Mouse (Mus musculus) layer of hippocampus, adult 2 months (tissue): Measurements from ENCODE around the gene Gm13871. TPM values are rescaled to one million over a fixed set of nuclear protein-coding genes. Genes with fewer than 3 reads are reported as not detected.
"Not testable (repeated sequence)": the region's sequence is repeated elsewhere in the genome, so short reads cannot be mapped to it uniquely, and the experiment has no call there.

Experiments
- DNase-seq, 2 experiments: peaks; one replicate each; pipeline ENCODE4 v3.0.0; 2022; ENCODE audit warnings: low spot score in 2 of 2
- H3K27ac ChIP-seq: fragments of 200-600 bp; 2 replicates; pipeline ENCODE4 v1.8.1; 2022
- H3K4me3 ChIP-seq: fragments of 200-600 bp; 2 replicates; pipeline ENCODE4 v1.8.1; 2022; ENCODE audit warnings: mild to moderate bottlenecking
- CTCF ChIP-seq: fragments of 200-600 bp; conservative IDR thresholded peaks from 2 replicates; pipeline ENCODE4 v1.8.1; 2022; ENCODE audit warnings: antibody characterized with exemption, mild to moderate bottlenecking, moderate library complexity
- long read RNA-seq, 2 experiments: library from polyadenylated mRNA; stranded (forward); transcript quantifications; one replicate each; pipeline ENCODE4 v2.0.0; 2021; ENCODE audit warnings: borderline mapping rate in 2 of 2
- total RNA-seq, 2 experiments: library from RNA; stranded (reverse); gene quantifications; 2 replicates each; pipeline ENCODE4 v1.2.3; 2021

Gene Gm13871
- total RNA-seq, result not detected
- long read RNA-seq, experiment 1, result 0 reads
- long read RNA-seq, experiment 2, result 0 reads

GRCm38 (mm10) chr4:73905853-73906252 is at the start of gene Gm13871:
Gene Gm13871, minus strand, starts transcription at chr4:73905953.
- H3K27ac ChIP-seq, DNase-seq, H3K4me3 ChIP-seq: not testable (repeated sequence)

- no peak within 1 kb of the TSS for H3K27ac ChIP-seq
- H3K4me3 ChIP-seq, result no peak within 1 kb of the TSS
- no peak for DNase-seq
- TF ChIP-seq CTCF, result no peak
Measured at GRCm38 (mm10) chr4:73950375-73950896, 44.7 kb upstream of the Gm13871 start, which contains the start of gene 2310002L09Rik. Gene 2310002L09Rik, minus strand, starts transcription at chr4:73950846.

- DNase-seq, H3K27ac ChIP-seq, H3K4me3 ChIP-seq: not testable (repeated sequence)
Measured at GRCm38 (mm10) chr4:73920660-73921059, 14.9 kb upstream of the Gm13871 start, which contains the start of gene Gm11756. Gene Gm11756, minus strand, starts transcription at chr4:73920760.

DNA sequence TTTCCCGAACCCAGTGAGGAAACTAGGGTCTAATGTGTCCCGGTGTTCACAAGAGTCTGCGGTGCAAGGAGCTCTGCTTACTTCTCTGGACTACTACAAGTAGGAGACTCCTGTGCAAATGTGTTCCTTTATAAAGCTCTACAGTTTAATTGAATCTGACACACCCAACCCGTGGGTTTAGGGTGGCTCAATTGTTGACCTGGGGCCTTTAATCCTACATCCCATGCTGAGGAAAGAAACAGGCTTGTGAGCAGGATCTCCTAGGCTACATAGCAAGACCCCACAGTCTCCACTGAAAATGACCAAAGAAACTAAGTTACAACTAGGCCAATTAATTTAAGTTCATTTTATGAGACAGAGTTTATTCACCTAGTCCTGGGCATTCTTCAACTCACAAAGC is 14.7 kb downstream of the Gm13871 start, which contains the start of gene Gm11757:
Gm11757 (minus strand) TSS at position 101 of the 400 bp plus-strand sequence.
- not testable (repeated sequence) for H3K27ac ChIP-seq, H3K4me3 ChIP-seq, DNase-seq

- H3K4me3 ChIP-seq, DNase-seq, H3K27ac ChIP-seq: not testable (repeated sequence)
Measured at GRCm38 (mm10) chr4:73876166-73876565, 29.6 kb downstream of the Gm13871 start, which contains the start of gene Gm11758. Gene Gm11758, minus strand, starts transcription at chr4:73876266.

Other genes with a start within 250 kb of the Gm13871 start
- gene Gm11239, start 237.6 kb downstream of the Gm13871 start, total RNA-seq, result not detected
- not detected for gene Gm428, start 222.4 kb downstream of the Gm13871 start, total RNA-seq
- gene Rasef, start 115.0 kb downstream of the Gm13871 start, total RNA-seq, result under 1 TPM in 1 of 2 experiments, not detected in 1; 0.15 TPM
- not detected for gene Gm11758, start 29.7 kb downstream of the Gm13871 start, total RNA-seq
- gene Gm11757, start 14.8 kb downstream of the Gm13871 start, total RNA-seq, result not detected
- not detected for gene Gm11756, start 14.8 kb upstream of the Gm13871 start, total RNA-seq
- not detected for gene 2310002L09Rik, start 44.9 kb upstream of the Gm13871 start, total RNA-seq
- 1 to 10 TPM; 3.7 to 3.8 TPM for gene Frmd3, start 107.5 kb upstream of the Gm13871 start, total RNA-seq